Mouse (Mus musculus) adrenal gland, adult 8-10 months (tissue): ENCODE data around the gene Elavl4. TPM values are rescaled to one million over a fixed set of nuclear protein-coding genes. Genes with fewer than 3 reads are reported as not detected.

Experiments used
- DNase-seq: peaks from one replicate; pipeline ENCODE4 v3.0.0; 2022
- total RNA-seq, 4 experiments: library from RNA; stranded (reverse); gene quantifications; 2 replicates each; pipeline ENCODE4 v1.2.4; 2022

Elavl4 gene
- total RNA-seq, 4 experiments from 2014 or later: 2.6 to 8.5 (median 7.1) TPM

GRCm38 (mm10) chr4:110157515-110158159 is 194.1 kb downstream of the Elavl4 start:
- DNase-seq: no peak

GRCm38 (mm10) chr4:110155954-110156353 is 195.8 kb downstream of the Elavl4 start:
- no peak for DNase-seq

Other genes with a start within 250 kb of the Elavl4 start
- 1 to 10 TPM; 1.0 to 2.5 (median 2.4) TPM for gene Agbl4, start 45.8 kb upstream of the Elavl4 start, total RNA-seq